Mouse (Mus musculus) thymus, adult 2 months (tissue): ENCODE data around the gene Fmnl2.

ENCODE experiments used
- CTCF ChIP-seq: fragments of 200-500 bp; IDR thresholded peaks from 2 replicates; pipeline ENCODE4 v1.5.1; 2012; ENCODE audit warnings: mild to moderate bottlenecking, control low read depth, low read length, moderate library complexity, borderline replicate concordance; ENCODE audit not compliant: control insufficient read depth, poor library complexity, insufficient read depth; ENCODE audit errors: extremely low read depth
- POLR2A ChIP-seq: fragments of 200-500 bp; IDR thresholded peaks from 2 replicates; pipeline ENCODE4 v1.6.1; 2012; ENCODE audit warnings: mild to moderate bottlenecking, low read length, control low read depth, moderate library complexity; ENCODE audit not compliant: control insufficient read depth, poor library complexity, insufficient read depth; ENCODE audit errors: extremely low read depth

DNA sequence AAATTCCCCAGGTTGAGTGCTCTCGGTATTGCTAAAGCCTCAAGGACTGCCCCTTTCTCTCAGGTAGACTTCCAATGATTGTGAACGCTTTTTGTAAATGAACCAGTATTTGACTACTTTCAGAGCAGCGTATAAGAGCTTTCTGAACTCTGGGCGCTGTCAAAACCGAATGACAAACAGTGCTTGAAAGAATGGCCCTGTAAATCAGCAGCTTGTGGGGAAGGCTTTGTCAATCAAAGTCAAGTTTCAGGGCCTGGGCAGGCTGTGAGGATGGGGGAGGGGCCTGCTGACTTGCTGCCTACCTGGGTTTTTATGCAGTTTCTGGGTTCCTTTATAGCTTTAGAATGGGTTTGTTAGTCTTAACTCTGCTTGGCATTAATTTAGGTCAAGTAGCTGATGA is 56.1 kb downstream of the Fmnl2 start:
- TF ChIP-seq CTCF (no peak), POLR2A (no peak)
